Mouse (Mus musculus) frontal cortex, postnatal 36 days (tissue): ENCODE data around the gene Pde6g.

Source experiments
- DNase-seq, 2 experiments: peaks; one replicate each; pipeline ENCODE4 v3.0.0; 2022; ENCODE audit warnings: low spot score in 2 of 2

Gene Pde6g

DNA sequence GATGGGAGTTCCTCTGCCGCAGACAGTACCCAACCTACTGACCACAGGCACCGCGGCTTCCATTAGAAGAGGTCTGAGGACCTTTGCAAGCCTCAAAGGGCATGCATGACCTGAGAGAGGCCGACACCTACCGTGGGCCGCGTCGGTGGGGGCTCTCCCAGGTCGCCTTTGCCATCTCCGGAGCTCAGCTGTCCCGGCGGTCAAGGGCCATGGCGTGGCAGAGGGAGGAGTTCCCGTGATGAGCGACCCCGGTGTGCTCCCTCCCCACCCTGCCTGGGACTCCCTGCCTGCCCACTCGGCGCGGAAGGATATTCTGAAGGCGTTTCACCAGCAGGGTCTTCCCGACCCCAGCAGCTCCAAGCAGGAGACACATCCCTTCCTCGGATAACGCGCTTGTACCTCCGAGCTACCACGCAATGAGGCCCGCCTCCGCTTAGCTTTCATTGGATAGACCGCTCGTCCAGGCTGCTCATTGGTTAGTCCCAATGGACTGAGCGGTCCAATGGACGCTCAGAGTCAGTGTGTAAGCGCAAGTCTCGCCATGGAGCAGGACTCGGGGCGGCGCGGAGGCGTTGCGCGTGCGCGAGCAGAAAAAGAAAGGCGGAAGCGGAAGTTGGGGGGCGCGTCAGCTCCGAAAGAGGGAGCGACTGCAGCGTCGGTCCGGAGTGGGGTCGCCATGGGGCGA, 13.9 kb upstream of the Pde6g start, which contains the start of gene Arl16:
Gene Arl16 (minus strand): TSS at position 557 of the 685 bp plus-strand sequence.
- peak; percentile 94 to 95 for DNase-seq

DNA sequence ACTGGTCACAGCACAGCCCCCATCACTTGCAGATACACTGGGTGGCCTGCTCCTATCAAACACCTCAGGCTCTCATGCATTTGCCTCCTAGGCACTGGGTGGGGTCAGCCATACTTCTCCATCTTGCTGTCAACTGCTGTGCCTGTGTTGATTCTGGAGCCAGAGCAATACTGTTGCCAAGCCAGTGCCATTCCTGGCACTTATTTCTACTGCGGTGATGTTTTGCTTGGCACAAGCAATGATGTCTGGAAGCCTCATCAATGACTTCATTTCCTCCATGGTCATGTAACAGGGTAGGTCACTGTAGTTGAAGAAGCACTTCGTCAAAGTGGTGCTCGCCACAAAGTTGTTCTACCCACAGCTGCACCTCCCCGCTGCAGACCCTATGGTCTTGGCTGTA, 12.2 kb upstream of the Pde6g start:
- no peak for DNase-seq

DNA sequence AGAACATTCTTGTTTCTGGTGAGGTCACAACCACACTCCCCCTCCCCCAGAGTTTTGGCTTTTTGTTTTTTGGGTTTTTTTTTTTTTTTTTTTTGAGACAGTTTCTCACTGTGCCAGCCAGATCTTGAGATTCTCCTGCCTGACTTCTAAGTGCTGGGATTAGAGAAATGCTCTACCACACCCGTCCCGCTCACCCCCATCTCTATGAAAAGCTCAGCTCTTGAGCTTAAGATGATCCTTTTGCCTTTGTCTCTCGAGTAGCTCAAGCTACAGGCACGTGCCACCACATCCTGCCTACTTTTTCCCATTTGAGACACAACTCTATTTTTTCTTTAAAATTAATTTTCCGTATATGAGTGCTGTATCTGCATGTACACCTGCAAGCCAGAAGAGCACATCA, 11.1 kb upstream of the Pde6g start:
- DNase-seq, result no peak

DNA sequence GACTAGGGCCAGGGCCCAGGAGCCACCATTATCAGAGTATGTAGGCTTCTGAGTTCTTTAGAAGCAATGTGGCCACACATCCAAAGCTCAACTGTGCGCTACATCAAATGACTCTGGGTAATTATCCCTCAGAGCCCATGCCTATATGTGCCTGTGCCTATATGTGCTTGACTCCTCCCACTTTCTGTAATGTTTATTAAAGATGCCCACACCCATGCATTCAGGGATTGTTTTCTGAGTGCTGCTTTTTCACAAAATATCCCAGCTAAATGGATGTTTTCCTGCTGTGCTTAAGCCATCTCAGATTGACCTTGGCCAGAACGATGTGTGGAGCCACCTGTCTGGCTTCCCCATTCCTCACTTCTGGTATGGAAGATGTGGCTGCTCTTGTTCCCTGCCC, 10.2 kb upstream of the Pde6g start:
- no peak for DNase-seq

DNA sequence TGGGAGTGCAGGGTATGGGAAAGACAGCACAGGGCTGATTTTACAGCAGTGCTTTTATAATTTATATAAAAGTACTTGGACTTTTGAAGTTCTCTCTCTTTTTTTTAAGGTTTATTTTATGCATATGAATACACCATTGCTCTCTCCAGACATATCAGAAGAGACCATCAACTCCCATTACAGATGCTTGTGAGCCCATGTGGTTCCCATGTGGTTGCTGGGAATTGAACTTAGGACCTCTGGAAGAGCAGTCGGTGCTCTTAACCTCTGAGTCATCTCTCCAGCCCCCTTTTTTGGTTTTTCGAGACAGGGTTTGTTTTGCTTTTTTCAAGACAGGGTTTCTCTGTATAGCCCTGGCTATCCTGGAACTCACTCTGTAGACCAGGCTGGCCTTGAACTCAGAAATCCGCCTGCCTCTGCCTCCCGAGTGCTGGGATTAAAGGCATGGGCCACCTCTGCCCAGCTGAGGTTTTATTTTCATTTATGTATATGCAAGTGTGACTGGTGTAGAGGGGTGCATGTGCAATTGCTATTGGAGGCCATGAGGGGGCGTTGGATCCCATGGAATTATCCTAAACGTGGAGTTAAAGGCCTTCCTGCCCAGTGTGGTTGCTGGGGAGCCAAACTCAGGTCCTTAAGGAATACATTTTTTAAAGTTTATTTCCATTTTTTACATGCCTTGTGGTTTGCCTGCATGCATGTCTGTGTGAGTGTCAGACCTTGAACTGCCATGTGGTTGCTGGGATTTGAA, 5.7 kb upstream of the Pde6g start:
- DNase-seq, result no peak

DNA sequence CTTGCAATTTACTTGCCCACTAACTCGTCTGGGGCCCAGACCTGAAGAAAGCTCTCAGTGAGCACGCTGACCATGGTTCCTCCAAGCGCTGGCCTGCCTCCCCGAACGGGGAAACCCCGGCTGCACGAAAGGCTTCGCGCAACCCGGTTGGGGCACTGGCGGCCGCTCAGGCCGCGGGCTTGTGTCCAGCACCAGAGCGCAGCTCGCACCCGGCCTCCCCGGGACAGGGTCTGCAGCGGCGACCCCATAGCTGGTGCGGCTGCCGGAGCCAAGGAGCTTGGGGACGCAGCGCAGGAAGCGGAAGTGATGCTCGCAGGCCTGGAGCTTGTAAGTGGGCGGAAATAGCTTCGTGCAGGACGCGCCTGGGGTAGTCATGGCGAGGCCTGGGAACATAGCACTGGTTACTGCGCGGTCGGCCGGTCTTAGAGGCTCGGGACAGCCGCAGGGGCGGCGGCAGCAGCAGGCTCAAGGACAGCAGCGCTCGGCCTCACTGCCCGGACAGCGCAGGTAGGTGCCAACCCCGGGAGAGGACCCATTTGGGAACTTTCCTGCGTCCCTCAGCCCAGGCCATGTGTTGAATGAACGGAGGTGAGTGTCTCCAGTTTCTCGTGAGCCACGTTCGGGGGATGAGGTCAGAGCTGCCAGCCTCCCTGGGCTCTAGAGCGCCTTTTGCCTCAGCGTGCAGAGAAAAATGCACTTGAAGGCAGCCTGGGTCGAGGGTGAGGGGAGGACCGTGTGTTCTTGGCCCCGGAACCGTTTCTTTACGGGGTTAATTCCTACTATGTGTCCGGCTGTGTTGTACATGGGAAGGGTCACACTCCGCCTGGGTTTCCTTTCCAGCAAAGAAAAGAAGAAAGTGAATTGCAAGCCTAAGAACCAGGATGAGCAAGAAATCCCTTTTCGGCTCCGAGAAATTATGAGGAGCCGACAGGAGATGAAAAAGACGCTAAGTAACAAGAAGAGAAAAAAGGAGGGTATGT, 4.8 kb upstream of the Pde6g start, which contains the start of the genes Oxld1 and Ccdc137:
Gene Oxld1 (minus strand): TSS at position 297 of the 980 bp plus-strand sequence.
Gene Ccdc137 (plus strand): TSS at position 344 of the 980 bp plus-strand sequence.
- DNase-seq, result peak; percentile 79

DNA sequence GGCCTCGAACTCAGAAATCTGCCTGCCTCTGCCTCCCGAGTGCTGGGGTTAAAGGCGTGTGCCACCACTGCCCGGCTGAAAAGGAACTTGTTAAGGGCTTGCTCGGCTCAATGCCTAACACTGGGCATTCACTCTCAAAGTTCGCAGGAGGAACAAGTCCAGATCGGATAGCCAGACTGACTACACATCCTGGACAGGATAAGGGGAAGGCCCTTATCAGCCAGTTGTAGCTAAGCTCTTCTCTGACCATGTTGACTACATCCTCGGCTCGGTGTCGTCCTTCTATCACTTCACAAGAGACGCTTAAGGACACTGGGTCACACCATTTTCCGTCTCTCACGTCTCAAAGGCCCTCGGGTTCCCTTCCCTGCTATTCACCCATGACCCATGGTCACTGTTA, 4.1 kb upstream of the Pde6g start:
- no peak for DNase-seq

DNA sequence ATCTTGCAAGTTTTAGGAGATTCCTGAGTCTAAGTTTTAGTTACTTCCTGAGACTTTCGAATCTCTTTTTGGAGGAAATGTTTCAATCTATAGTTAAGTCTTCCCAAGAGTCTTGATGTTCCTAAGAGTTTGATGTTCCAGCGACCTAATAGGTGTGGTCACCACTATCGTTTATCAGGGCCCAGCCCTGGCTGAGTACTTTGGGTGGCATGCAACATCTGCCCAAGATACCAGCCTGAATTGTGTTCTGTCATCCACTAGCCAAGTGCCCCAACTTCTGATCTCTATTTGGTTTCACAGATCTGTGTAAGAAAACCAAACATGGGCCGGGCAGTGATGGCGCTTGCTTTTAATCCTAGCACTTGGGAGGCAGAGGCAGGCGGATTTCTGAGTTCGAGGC, 2.1 kb upstream of the Pde6g start:
- DNase-seq, result no peak

DNA sequence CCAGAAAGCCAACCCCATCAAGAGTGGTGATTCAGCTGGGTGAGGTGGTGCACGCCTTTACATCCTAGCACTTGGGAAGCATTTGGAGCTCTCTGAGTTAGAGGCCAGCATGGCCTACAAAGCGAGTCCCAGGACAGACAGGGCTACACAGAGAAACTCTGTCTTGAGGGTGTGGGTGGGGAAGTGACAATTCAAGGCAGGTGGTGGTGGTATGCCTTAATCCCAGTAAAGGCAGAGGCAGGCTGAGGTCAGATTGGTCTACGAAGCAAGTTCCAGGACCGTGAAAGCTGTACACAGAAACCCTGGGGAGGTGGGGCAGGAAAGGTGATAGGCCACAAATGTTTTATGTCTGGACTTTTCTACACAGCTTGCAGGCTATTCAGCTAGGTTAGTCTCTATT, 1.7 kb upstream of the Pde6g start:
- DNase-seq, result no peak

DNA sequence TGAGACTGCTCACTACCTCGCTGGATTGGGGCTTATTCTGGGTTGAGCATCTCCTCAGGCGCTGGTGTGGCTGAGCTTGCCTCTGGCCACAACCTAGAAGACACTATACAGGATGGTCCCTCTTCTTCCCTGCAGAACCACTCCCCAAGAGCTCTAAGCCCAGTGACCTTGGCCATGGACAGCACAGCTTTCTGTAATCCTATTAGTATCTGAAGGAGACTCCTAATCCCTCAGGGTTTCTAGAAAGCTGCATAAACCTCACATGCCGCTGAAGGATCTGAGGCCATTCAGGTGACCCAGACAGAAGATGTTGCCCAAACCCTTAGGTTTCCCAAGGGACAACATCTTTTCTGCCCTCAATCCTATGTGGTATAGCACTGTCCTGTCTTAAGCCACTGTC, 1.1 kb downstream of the Pde6g start:
- no peak for DNase-seq

DNA sequence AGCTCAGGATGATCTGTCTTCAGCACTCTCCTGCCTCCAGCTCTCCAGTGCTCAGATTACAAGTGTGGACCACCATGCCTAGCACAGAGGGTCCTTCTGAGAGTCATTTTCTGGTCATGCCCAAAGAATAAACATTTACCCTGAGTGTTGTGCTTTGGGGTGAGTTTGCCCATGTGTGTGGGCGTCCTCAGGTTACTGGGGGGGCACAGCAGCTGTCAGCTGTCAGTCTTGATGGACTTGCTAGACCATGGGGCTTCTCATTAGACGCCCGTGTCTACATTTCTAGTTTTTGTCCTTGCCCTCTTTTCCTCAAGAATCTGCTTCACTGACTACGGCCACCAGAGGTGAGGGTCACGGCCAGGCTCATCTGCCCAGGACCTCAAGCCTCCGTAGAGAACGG, 6.1 kb downstream of the Pde6g start:
- DNase-seq, result no peak

DNA sequence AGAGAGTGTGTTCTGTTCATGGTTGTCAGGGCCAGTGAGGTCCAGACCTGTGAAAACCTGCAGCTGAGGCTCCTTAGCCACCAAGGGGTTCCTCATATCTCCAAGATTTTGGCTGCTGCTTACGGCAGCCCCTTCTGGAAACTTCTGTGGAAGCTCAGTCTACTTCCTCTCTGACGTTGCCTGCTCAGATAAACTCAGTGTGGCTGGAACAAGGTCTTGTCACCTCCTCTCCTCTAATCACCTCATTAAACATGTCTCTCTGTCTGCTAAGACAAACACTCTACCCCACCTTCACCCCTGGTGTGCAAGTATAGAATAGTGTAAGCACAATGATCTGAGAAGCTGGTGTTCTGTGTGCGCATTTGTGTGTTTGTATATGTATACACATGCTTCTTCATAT, 7.8 kb downstream of the Pde6g start:
- no peak for DNase-seq

DNA sequence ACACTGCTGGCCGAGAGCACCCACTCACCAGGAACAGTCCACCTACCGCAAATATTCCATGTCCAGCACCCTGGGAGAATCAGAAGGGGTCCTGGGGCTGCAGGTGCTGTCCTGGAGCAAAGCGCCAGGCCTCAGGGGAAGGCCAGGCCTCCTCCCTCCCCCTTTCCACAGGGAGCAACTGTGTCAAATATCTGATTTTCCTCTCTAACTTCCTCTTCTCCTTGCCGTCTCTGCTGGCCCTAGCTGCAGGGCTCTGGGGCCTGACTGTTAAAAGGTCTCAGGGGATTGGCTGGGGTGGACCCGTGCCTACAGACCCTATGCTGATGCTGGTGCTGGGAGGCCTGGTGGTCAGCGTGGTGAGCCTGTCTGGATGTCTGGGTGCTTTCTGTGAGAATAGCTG, 9.2 kb downstream of the Pde6g start:
- DNase-seq, result no peak

DNA sequence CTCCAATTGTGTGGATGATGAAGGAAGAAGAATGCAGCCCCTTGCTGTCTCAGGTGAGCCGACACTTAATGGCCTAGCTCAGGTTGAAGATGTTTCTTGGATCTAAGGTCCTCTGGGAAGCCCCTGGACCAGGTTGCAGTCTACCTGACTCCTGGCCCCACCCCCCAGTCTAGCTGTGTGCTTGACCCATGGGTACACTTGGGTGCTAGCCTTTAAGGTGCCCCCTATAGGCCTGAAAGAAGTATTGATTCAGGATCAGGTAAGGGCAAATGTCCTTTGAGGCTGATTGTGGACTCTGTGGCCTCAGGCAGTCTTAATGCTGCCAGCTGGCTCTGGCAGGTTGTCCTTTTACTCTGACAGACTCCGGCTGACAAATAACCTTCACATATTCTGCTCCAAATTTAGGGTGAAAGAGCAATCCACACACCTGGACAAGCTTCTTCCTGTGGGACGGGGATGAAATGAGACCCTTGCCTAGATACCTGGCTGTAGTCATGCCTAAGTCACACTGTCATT, 10.5 kb downstream of the Pde6g start:
- no peak for DNase-seq

DNA sequence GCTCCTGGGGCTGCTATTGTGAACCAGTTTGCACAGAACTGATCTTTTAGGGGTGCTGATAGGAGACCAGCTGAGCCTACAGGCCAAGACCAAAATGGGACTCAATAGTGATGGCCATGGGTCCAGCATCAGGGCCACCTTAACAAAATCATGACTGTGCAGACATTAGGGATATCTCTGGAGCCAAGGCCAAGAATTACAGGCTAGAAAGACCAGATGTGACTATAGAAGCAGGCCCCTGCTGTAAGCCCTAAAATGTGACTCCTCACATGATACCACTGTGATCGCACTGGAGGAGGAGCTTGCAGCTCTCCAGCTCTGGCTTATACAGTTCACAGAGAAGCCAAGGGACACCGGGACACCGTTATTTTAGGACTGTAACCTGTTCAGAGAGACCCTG, 11.0 kb downstream of the Pde6g start, which contains the start of gene Tspan10:
Gene Tspan10 (plus strand): TSS at position 301 of the 400 bp plus-strand sequence.
- no peak for DNase-seq

DNA sequence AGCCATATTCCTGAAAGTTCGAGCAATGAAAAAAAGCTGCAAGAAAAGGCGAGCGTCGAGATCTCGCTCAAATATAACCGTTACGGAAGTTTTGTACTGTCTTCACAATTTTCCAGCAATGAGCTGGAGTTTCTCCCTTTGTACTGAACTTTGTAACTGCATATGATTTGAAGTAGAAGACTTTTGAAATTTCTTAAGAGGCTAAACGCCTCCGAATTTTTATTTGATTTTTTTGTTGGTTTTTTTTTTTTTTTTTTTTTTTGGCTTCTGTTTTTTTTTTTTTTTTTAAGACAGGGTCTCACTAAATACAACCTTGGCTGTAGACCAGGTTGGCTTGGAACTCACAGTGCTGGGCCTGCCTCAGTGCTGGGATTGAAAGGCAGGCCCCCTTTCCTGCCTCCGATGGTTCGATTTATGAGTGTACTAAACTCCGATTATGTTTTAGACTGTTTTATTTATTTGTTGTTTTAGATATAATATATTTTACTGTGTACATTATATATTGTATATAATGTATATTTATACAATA, 15.4 kb downstream of the Pde6g start:
- DNase-seq, result no peak

DNA sequence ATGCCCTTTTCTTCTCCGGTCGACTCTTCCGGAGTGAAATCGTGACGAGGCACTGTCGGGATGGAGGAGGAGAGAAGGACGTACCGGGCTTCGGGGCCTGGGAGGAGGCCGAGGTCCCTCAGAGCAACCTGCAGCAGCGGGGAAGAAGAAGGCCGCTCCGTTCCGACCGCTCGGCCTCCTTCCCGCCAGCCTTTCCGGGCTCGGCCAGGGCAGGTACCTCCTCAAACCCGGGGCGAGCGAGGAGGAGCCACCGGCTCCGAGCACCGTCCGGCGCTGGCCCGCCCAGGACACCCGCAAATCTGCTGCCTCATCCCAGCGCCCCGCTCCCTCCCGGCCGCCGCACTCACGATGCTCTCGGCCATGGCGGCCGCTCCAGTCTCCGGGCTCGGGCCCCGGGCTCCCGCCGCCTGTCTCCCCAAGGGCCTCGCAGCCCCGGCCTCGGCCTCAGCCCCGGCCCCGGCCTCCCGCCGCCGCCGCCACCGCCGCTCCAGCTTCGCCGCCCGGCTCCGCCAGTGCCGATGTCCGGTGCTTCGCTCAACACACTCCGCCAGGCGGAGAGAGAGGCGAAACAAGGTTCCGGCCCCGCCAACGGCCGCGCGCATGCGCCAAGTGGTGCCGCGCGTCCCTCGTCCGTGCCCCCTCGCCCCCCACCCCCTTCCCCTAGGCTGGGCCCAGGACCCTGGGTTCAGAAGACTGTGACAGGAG, 16.0 kb downstream of the Pde6g start, which contains the start of gene Nploc4:
Gene Nploc4 (minus strand): TSS at position 557 of the 705 bp plus-strand sequence.
- DNase-seq, result peak; percentile 86 to 87

DNA sequence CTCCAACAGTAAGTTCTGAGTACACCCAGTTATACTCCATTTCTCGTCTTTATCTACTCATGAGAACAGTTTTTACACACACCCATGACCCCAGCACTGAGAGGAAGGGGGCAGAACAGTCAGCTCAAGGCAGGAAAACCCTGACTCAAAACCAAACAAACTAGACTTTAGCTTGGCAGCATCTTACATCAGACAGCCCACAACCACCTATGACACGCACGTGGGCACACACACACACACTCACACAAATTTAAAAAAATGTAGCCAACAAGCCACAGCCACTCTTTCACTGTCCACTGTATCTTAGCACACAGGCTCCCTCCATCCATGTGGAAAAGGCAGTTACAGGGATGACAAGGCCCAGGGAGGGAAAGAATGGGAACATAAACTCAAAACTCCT, 26.6 kb downstream of the Pde6g start:
- DNase-seq, result no peak

DNA sequence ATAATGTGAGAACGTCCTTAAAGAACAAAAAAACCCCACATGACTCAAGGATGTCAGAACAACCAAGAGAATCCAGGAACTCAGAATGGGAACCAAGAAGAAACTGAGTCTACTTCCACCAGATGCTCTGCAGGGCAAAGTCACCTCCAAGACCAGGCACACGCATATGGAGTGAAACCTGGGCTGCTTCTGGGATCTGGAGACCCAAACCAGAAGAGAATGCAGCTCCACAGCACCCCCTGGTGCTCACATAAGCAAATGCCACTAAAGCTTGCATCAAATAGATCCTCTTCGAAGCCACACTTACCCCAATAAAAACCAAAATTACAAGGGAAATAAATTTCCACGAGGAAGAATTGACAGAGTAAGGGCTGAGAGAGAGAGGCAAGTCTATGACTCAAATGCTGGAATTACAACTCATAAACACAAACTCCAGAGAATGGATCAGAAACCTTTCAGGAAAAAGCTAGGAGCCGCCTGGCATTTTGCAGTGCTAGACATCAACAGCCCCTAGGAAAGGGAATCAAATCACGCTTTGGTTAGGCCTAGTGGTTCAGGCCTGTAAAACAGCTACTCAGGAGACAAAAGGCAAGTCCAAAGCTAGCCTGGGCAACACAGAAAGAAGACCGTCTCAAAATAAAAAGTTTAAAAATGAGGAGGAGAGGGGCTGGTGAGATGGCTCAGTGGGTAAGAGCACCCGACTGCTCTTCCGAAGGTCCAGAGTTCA, 29.6 kb downstream of the Pde6g start:
- DNase-seq, result peak; percentile 37 to 64
